Mouse (Mus musculus): ENCODE measurements at regions not wholly inside any gene's neighbourhood (a gene's known extent, or its start where the extent isn't known, plus 50 kb on each side); places are given as distances from the start of the nearest gene placed in this dataset.

- peak; percentile 83 for DNase-seq
Measured at GRCm38 (mm10) chr19:56105452-56106091, 181.4 kb upstream of the Habp2 start.

- no peak for DNase-seq
Measured at GRCm38 (mm10) chr19:56108796-56109195, 178.1 kb upstream of the Habp2 start.

- no peak for DNase-seq
Measured at GRCm38 (mm10) chr19:56115552-56116284, 171.2 kb upstream of the Habp2 start.

GRCm38 (mm10) chr19:56116285-56116680 lies 170.7 kb upstream of the Habp2 start:
- no peak for DNase-seq

- peak; percentile 70 for DNase-seq
Measured at GRCm38 (mm10) chr19:56120723-56121122, 166.2 kb upstream of the Habp2 start.

- DNase-seq = no peak
Measured at GRCm38 (mm10) chr19:56122186-56122585, 164.8 kb upstream of the Habp2 start.

- DNase-seq = no peak
Measured at GRCm38 (mm10) chr19:56131556-56131955, 155.4 kb upstream of the Habp2 start.

GRCm38 (mm10) chr19:56132911-56133562 lies 153.9 kb upstream of the Habp2 start:
- no peak for DNase-seq

- no peak for DNase-seq
Measured at GRCm38 (mm10) chr19:56133565-56133964, 153.4 kb upstream of the Habp2 start.

GRCm38 (mm10) chr19:56134081-56134818 lies 152.7 kb upstream of the Habp2 start:
- DNase-seq = peak; percentile 82

- DNase-seq = no peak
Measured at GRCm38 (mm10) chr19:56135306-56135928, 151.5 kb upstream of the Habp2 start.

GRCm38 (mm10) chr19:56140540-56140939 lies 146.4 kb upstream of the Habp2 start:
- no peak for DNase-seq

GRCm38 (mm10) chr19:56144221-56144620 lies 142.7 kb upstream of the Habp2 start:
- DNase-seq = no peak

GRCm38 (mm10) chr19:56157120-56157519 lies 129.8 kb upstream of the Habp2 start:
- DNase-seq = no peak

GRCm38 (mm10) chr19:56162156-56162555 lies 124.8 kb upstream of the Habp2 start:
- DNase-seq = no peak

GRCm38 (mm10) chr19:56169133-56169997 lies 117.6 kb upstream of the Habp2 start:
- DNase-seq = no peak

GRCm38 (mm10) chr19:56169998-56170274 lies 117.0 kb upstream of the Habp2 start:
- no peak for DNase-seq

- DNase-seq = no peak
Measured at GRCm38 (mm10) chr19:56172454-56172853, 114.5 kb upstream of the Habp2 start.

GRCm38 (mm10) chr19:56176059-56176458 lies 110.9 kb upstream of the Habp2 start:
- no peak for DNase-seq

- no peak for DNase-seq
Measured at GRCm38 (mm10) chr19:56177231-56177745, 109.6 kb upstream of the Habp2 start.

GRCm38 (mm10) chr19:56185756-56186155 lies 101.2 kb upstream of the Habp2 start:
- DNase-seq = no peak

- DNase-seq = no peak
Measured at GRCm38 (mm10) chr19:56189185-56189584, 97.8 kb upstream of the Habp2 start.
